Mouse (Mus musculus) spleen, postnatal 14 days (tissue): ENCODE results near the gene Ablim2.

Experiments used
- DNase-seq, 2 experiments: peaks; one replicate each; pipeline ENCODE4 v3.0.0; 2021 to 2022; ENCODE audit warnings: low spot score in 2 of 2

The Ablim2 gene

GRCm38 (mm10) chr5:35907633-35908426 lies 150.2 kb downstream of the Ablim2 start:
- DNase-seq: no peak

- no peak for DNase-seq
Observed at GRCm38 (mm10) chr5:35908626-35909443, 151.2 kb downstream of the Ablim2 start.

- no peak for DNase-seq
Observed at GRCm38 (mm10) chr5:35915629-35916300, 158.1 kb downstream of the Ablim2 start.

GRCm38 (mm10) chr5:35916666-35917065 lies 159.0 kb downstream of the Ablim2 start:
- DNase-seq: no peak

GRCm38 (mm10) chr5:35918387-35918786 lies 160.7 kb downstream of the Ablim2 start:
- DNase-seq: no peak

GRCm38 (mm10) chr5:35920076-35920475 lies 162.4 kb downstream of the Ablim2 start:
- no peak for DNase-seq

- no peak for DNase-seq
Observed at GRCm38 (mm10) chr5:35920557-35920956, 162.9 kb downstream of the Ablim2 start.

- DNase-seq: no peak
Observed at GRCm38 (mm10) chr5:35921141-35921540, 163.5 kb downstream of the Ablim2 start.

- DNase-seq: no peak
Observed at GRCm38 (mm10) chr5:35921595-35922254, 164.0 kb downstream of the Ablim2 start.

- DNase-seq: no peak
Observed at GRCm38 (mm10) chr5:35923448-35923847, 165.8 kb downstream of the Ablim2 start.

- no peak for DNase-seq
Observed at GRCm38 (mm10) chr5:35925171-35925634, 167.5 kb downstream of the Ablim2 start.

GRCm38 (mm10) chr5:35926511-35926910 lies 168.8 kb downstream of the Ablim2 start:
- DNase-seq: no peak

- DNase-seq: no peak
Observed at GRCm38 (mm10) chr5:35931296-35931695, 173.6 kb downstream of the Ablim2 start.

- no peak for DNase-seq
Observed at GRCm38 (mm10) chr5:35933059-35933458, 175.4 kb downstream of the Ablim2 start.
